Mouse (Mus musculus) CH12.LX (cell line): ENCODE measurements at regions not wholly inside any gene's neighbourhood (a gene's known extent, or its start where the extent isn't known, plus 50 kb on each side); places are given as distances from the start of the nearest gene placed in this dataset.

Experiments used
- DNase-seq: peaks from one replicate; pipeline ENCODE4 v3.0.0-alpha.2; 2013; ENCODE audit errors: extremely low read depth
- H3K27ac ChIP-seq: 2 replicates; pipeline ENCODE4 v1.5.1; 2012; ENCODE audit warnings: low read depth, mild to moderate bottlenecking, control low read depth, moderate library complexity; ENCODE audit not compliant: insufficient read depth
- H3K27me3 ChIP-seq: replicated peaks from 2 replicates; pipeline ENCODE3; 2012; ENCODE audit warnings: inconsistent platforms
- H3K36me3 ChIP-seq, 2 experiments: replicated peaks in 1 of 2; 2 replicates each; pipeline versions ENCODE3 to v1.6.1; 2012; ENCODE audit warnings: inconsistent platforms in 1 of 2, low read length in 1 of 2, mild to moderate bottlenecking in 1 of 2, mixed read lengths in 1 of 2, moderate library complexity in 1 of 2; ENCODE audit not compliant: control insufficient read depth in 1 of 2, insufficient read depth in 1 of 2
- H3K4me1 ChIP-seq, 2 experiments: 2 replicates each; pipeline ENCODE4 v1.6.1; 2012; ENCODE audit warnings: inconsistent platforms in 1 of 2, moderate library complexity in 1 of 2; ENCODE audit not compliant: insufficient read depth in 2 of 2, control insufficient read depth in 1 of 2
- H3K4me2 ChIP-seq: 2 replicates; pipeline ENCODE4 v1.6.1; 2012; ENCODE audit warnings: low read depth, mild to moderate bottlenecking, control low read depth; ENCODE audit not compliant: poor library complexity, insufficient read depth, severe bottlenecking
- H3K4me3 ChIP-seq, 3 experiments: fragments of 150-350 bp in 1 of 3; sonication (generic) in 1 of 3; replicated peaks in 1 of 3; 2 replicates each; pipeline versions ENCODE3 to v1.5.1; 2011 to 2012; ENCODE audit warnings: low read depth in 2 of 3, low read length in 2 of 3, mild to moderate bottlenecking in 2 of 3, moderate library complexity in 2 of 3, control low read depth in 1 of 3, improper control_type of control experiment in 1 of 3, inconsistent platforms in 1 of 3, mixed read lengths in 1 of 3; ENCODE audit not compliant: poor library complexity in 1 of 3
- H3K79me2 ChIP-seq: replicated peaks from 2 replicates; pipeline ENCODE4 v1.6.1; 2012; ENCODE audit warnings: mild to moderate bottlenecking, moderate library complexity; ENCODE audit not compliant: control insufficient read depth, poor library complexity, insufficient read depth, severe bottlenecking; ENCODE audit errors: extremely low read depth
- H3K9ac ChIP-seq: 2 replicates; pipeline ENCODE4 v1.6.1; 2012; ENCODE audit warnings: low read depth, mild to moderate bottlenecking, control low read depth, moderate library complexity; ENCODE audit not compliant: insufficient read depth
- H3K9me3 ChIP-seq: replicated peaks from 2 replicates; pipeline ENCODE3; 2012; ENCODE audit warnings: low read length, inconsistent platforms, mixed read lengths
- BHLHE40 ChIP-seq: IDR thresholded peaks from 2 replicates; pipeline ENCODE4 v1.6.1; 2011; ENCODE audit warnings: mild to moderate bottlenecking, low read depth, low read length, improper control_type of control experiment
- CHD1 ChIP-seq: IDR thresholded peaks from 2 replicates; pipeline ENCODE4 v1.6.1; 2012; ENCODE audit warnings: low read depth, low read length, improper control_type of control experiment, inconsistent platforms
- CHD2 ChIP-seq: IDR thresholded peaks from 2 replicates; pipeline ENCODE4 v1.6.1; 2011; ENCODE audit warnings: low read length, improper control_type of control experiment
- ELF1 ChIP-seq: IDR thresholded peaks from 2 replicates; pipeline ENCODE4 v1.6.1; 2014; ENCODE audit warnings: low read depth, mild to moderate bottlenecking, inconsistent platforms, low read length, improper control_type of control experiment
- EP300 ChIP-seq: IDR thresholded peaks from 2 replicates; pipeline ENCODE4 v1.6.1; 2011; ENCODE audit warnings: low read length, improper control_type of control experiment
- ETS1 ChIP-seq: conservative IDR thresholded peaks from 2 replicates; pipeline ENCODE4 v1.6.1; 2012; ENCODE audit warnings: low read depth, mild to moderate bottlenecking, inconsistent platforms, low read length, improper control_type of control experiment, moderate library complexity
- HCFC1 ChIP-seq: IDR thresholded peaks from 2 replicates; pipeline ENCODE4 v1.6.1; 2012; ENCODE audit warnings: low read depth, mild to moderate bottlenecking, inconsistent platforms, low read length, improper control_type of control experiment
- IRF4 ChIP-seq: IDR thresholded peaks from 2 replicates; pipeline ENCODE4 v1.6.1; 2014; ENCODE audit warnings: low read depth, mild to moderate bottlenecking, inconsistent platforms, low read length, improper control_type of control experiment
- JUN ChIP-seq: IDR thresholded peaks from 2 replicates; pipeline ENCODE4 v1.6.1; 2011; ENCODE audit warnings: low read depth, mild to moderate bottlenecking, low read length, improper control_type of control experiment, moderate library complexity; ENCODE audit not compliant: insufficient read depth
- JUND ChIP-seq: conservative IDR thresholded peaks from 2 replicates; pipeline ENCODE4 v1.6.1; 2011; ENCODE audit warnings: low read depth, low read length, improper control_type of control experiment
- KAT2A ChIP-seq: IDR thresholded peaks from 2 replicates; pipeline ENCODE4 v1.6.1; 2012; ENCODE audit warnings: low read length, improper control_type of control experiment, inconsistent platforms; ENCODE audit not compliant: insufficient replicate concordance
- MAFK ChIP-seq: IDR thresholded peaks from 2 replicates; pipeline ENCODE4 v1.6.1; 2011; ENCODE audit warnings: low read length, improper control_type of control experiment; ENCODE audit not compliant: insufficient replicate concordance
- MAX ChIP-seq: IDR thresholded peaks from 2 replicates; pipeline ENCODE4 v1.6.1; 2011; ENCODE audit warnings: low read length, improper control_type of control experiment
- MAZ ChIP-seq: IDR thresholded peaks from 2 replicates; pipeline ENCODE4 v1.6.1; 2012; ENCODE audit warnings: low read depth, mild to moderate bottlenecking, inconsistent platforms, low read length, improper control_type of control experiment, moderate library complexity
- MEF2A ChIP-seq: IDR thresholded peaks from 2 replicates; pipeline ENCODE4 v1.6.1; 2014; ENCODE audit warnings: low read depth, mild to moderate bottlenecking, inconsistent platforms, low read length, improper control_type of control experiment, borderline replicate concordance
- MYC ChIP-seq: IDR thresholded peaks from 2 replicates; pipeline ENCODE4 v1.6.1; 2011; ENCODE audit warnings: low read depth, mild to moderate bottlenecking, improper control_type of control experiment, low read length
- NELFE ChIP-seq: IDR thresholded peaks from 2 replicates; pipeline ENCODE4 v1.6.1; 2011; ENCODE audit warnings: low read depth, low read length, improper control_type of control experiment
- NRF1 ChIP-seq: IDR thresholded peaks from 2 replicates; pipeline ENCODE4 v1.6.1; 2014; ENCODE audit warnings: low read depth, mild to moderate bottlenecking, inconsistent platforms, low read length, improper control_type of control experiment, moderate library complexity
- PAX5 ChIP-seq: IDR thresholded peaks from 2 replicates; pipeline ENCODE4 v1.6.1; 2012; ENCODE audit warnings: low read length, inconsistent platforms, mixed read lengths
- POLR2A ChIP-seq: IDR thresholded peaks from 2 replicates; pipeline ENCODE4 v1.6.1; 2011; ENCODE audit warnings: low read depth, mild to moderate bottlenecking, improper control_type of control experiment, low read length
- POLR2AphosphoS2 ChIP-seq: IDR thresholded peaks from 2 replicates; pipeline ENCODE4 v1.6.1; 2011; ENCODE audit warnings: low read depth, low read length, improper control_type of control experiment
- RAD21 ChIP-seq: IDR thresholded peaks from 2 replicates; pipeline ENCODE4 v1.6.1; 2011; ENCODE audit warnings: low read depth, mild to moderate bottlenecking, low read length, improper control_type of control experiment, moderate library complexity
- RCOR1 ChIP-seq: conservative IDR thresholded peaks from 2 replicates; pipeline ENCODE4 v1.6.1; 2012; ENCODE audit warnings: low read depth, mild to moderate bottlenecking, inconsistent platforms, low read length, improper control_type of control experiment
- SIN3A ChIP-seq: IDR thresholded peaks from 2 replicates; pipeline ENCODE4 v1.6.1; 2012; ENCODE audit warnings: low read length, improper control_type of control experiment, inconsistent platforms
- TCF12 ChIP-seq: IDR thresholded peaks from 2 replicates; pipeline ENCODE4 v1.6.1; 2014; ENCODE audit warnings: low read depth, mild to moderate bottlenecking, inconsistent platforms, low read length, improper control_type of control experiment
- UBTF ChIP-seq: IDR thresholded peaks from 2 replicates; pipeline ENCODE4 v1.6.1; 2012; ENCODE audit warnings: low read depth, mild to moderate bottlenecking, inconsistent platforms, low read length, improper control_type of control experiment, moderate library complexity
- ZC3H11A ChIP-seq: IDR thresholded peaks from 2 replicates; pipeline ENCODE4 v1.6.1; 2012; ENCODE audit warnings: low read depth, mild to moderate bottlenecking, inconsistent platforms, low read length, improper control_type of control experiment
- ZKSCAN1 ChIP-seq: IDR thresholded peaks from 2 replicates; pipeline ENCODE4 v1.6.1; 2012; ENCODE audit warnings: low read depth, inconsistent platforms, low read length, improper control_type of control experiment, borderline replicate concordance
- ZMIZ1 ChIP-seq: IDR thresholded peaks from 2 replicates; pipeline ENCODE4 v1.6.1; 2012; ENCODE audit warnings: low read depth, mild to moderate bottlenecking, inconsistent platforms, low read length, improper control_type of control experiment
- ZNF384 ChIP-seq: IDR thresholded peaks from 2 replicates; pipeline ENCODE4 v1.6.1; 2012; ENCODE audit warnings: low read depth, low read length, improper control_type of control experiment, inconsistent platforms
- dilution Hi-C: fragments of 300-500 bp; cut with MboI; formaldehyde crosslinking; loops from 2 replicates; pipeline ENCODE4 v1.14.3; 2020; ENCODE audit warnings: low sequenced_read_pairs; ENCODE audit not compliant: extremely low pct_unique_long_range_greater_than_20kb, extremely low pct_ligation_motif_present
- in situ Hi-C: fragments of 300-500 bp; cut with MboI; formaldehyde crosslinking; loops from 3 replicates; pipeline ENCODE4 v1.14.3; 2019; ENCODE audit warnings: low sequenced_read_pairs, low pct_ligation_motif_present, low pct_unique_long_range_greater_than_20kb, mixed read lengths

DNA sequence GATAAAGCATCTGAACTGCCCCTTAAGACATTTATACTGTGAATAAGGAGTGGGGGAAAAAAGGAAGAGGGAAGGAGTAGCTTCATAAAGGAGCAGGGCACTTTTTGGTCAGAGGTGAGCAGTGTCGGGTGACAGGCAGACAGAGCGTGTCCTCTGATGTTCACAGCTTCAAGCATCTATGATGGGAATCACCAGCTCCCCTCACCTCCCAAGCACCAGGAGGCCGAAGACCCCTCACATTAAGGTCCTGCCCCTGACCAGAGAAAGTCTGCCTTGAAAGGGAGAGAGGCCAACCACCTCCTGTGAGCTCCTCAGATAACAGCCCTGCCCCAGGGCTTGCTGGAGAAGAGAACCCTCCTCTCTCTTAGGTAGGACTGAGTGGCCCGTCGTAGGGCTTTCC is 320.6 kb downstream of the Cd83 start:
- Histone ChIP-seq H3K4me1 (peaks cover 0 to 11% of the 10 kb centered on the region in 2 experiments; a peak in 1 of 4 replicates), H3K79me2 (no peaks in the 10 kb centered on the region), H3K9ac (no peak overlapping the region), H3K27me3 (no peaks in the 10 kb centered on the region), H3K27ac (no peak overlapping the region), H3K9me3 (no peaks in the 10 kb centered on the region), H3K4me3 (no peak overlapping the region), H3K4me2 (no peak overlapping the region), H3K36me3 (no peaks in the 10 kb centered on the region)
- DNase-seq = no peak
- no peak for TF ChIP-seq MEF2A
- no peak for TF ChIP-seq NRF1
- TF ChIP-seq RAD21 = no peak
- no peak for TF ChIP-seq NELFE
- no peak for TF ChIP-seq ETS1
- no peak for TF ChIP-seq SIN3A
- no peak for TF ChIP-seq RCOR1
- no peak for TF ChIP-seq CHD1
- TF ChIP-seq MAZ = no peak
- no peak for TF ChIP-seq ELF1
- no peak for TF ChIP-seq HCFC1
- no peak for TF ChIP-seq BHLHE40
- TF ChIP-seq EP300 = no peak
- TF ChIP-seq PAX5 = no peak
- no peak for TF ChIP-seq KAT2A
- TF ChIP-seq MAX = no peak
- dilution Hi-C loops = no loop called here
- in situ Hi-C loops = no loop called here

DNA sequence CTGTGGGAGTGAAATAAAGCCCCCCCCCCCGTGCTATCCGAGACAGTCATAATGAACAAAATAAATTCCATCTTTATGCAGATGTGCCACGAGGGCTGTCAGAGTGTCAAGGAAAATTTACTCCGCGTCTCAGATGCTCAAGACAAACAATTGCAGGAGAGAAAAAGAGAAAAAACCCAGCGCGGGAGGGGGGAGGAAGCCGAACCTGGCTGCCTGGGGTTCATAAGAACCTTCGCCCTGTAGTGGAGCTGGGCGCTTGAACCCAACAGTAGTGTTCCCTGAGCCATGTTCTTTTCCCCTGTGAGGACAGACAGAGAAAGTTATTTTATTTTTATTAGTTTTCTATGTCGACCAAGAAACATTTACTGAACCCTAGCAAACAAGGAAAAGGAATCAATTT is 324.1 kb downstream of the Cd83 start:
- no peak overlapping the region for H3K9ac ChIP-seq
- TF ChIP-seq MAFK (no peak), TCF12 (no peak), JUND (no peak), POLR2AphosphoS2 (no peak), ZNF384 (no peak), CHD2 (no peak), ZKSCAN1 (no peak), IRF4 (no peak), ZC3H11A (no peak), MYC (no peak), ZMIZ1 (no peak), MAZ (no peak), JUN (no peak), HCFC1 (no peak), PAX5 (no peak), KAT2A (no peak), EP300 (no peak), POLR2A (no peak), UBTF (no peak), CHD1 (no peak)
- no peak overlapping the region for H3K4me2 ChIP-seq
- no peak for DNase-seq
- H3K27ac ChIP-seq = no peak overlapping the region
- H3K36me3 ChIP-seq = no peaks in the 10 kb centered on the region
- in situ Hi-C loops = no loop called here
- no peaks in the 10 kb centered on the region for H3K9me3 ChIP-seq
- no peaks in the 10 kb centered on the region for H3K27me3 ChIP-seq
- H3K79me2 ChIP-seq = no peaks in the 10 kb centered on the region
- H3K4me1 ChIP-seq = peaks cover 0 to 11% of the 10 kb centered on the region in 2 experiments; a peak in 1 of 4 replicates
- no peak overlapping the region for H3K4me3 ChIP-seq
- dilution Hi-C loops = no loop called here
